Mouse (Mus musculus): ENCODE results near the gene Pon2. TPM values are rescaled to one million over a fixed set of nuclear protein-coding genes. Genes with fewer than 3 reads are reported as not detected.
A peak's percentile ranks its signal among the peaks of the same experiment; 100 is the strongest.

Pon2 gene
- polyA plus RNA-seq, 1 experiment from 2014 or later: 31.9 TPM

- Histone ChIP-seq H3K4me2 (replicated peaks) (no peak overlapping the region), H3K4me1 (peaks cover 11% of the 10 kb centered on the region), H3K36me3 (no peaks in the 10 kb centered on the region), H3K27ac (replicated peaks) (no peak overlapping the region), H3K9me3 (no peaks in the 10 kb centered on the region), H3K4me3 (no peak overlapping the region), H3K9ac (replicated peaks) (no peak overlapping the region), H3K27me3 (no peaks in the 10 kb centered on the region)
- 76% methylated on average over 2 of the region's 2 CpGs for WGBS
- ATAC-seq (ENCODE audit: low FRiP score, low read depth): no peak
Measured at GRCm38 (mm10) chr6:5287392-5287791, 10.9 kb downstream of the Pon2 start.

- 77% methylated on average over 7 of the region's 7 CpGs for WGBS
- H3K36me3 ChIP-seq: no peaks in the 10 kb centered on the region
- no peak for ATAC-seq (ENCODE audit: low FRiP score, low read depth)
- H3K9me3 ChIP-seq: no peaks in the 10 kb centered on the region
- no peak overlapping the region for H3K27ac ChIP-seq (replicated peaks)
- no peak overlapping the region for H3K4me2 ChIP-seq (replicated peaks)
- H3K4me1 ChIP-seq: peaks cover 9% of the 10 kb centered on the region
- no peak overlapping the region for H3K9ac ChIP-seq (replicated peaks)
- H3K27me3 ChIP-seq: no peaks in the 10 kb centered on the region
- H3K4me3 ChIP-seq: no peak overlapping the region
Measured at GRCm38 (mm10) chr6:5282418-5282817, 15.8 kb downstream of the Pon2 start.

- H3K9me3 ChIP-seq: no peaks in the 10 kb centered on the region
- H3K27me3 ChIP-seq: no peaks in the 10 kb centered on the region
- 66% methylated on average over 6 of the region's 6 CpGs for WGBS
- 0 out of 2 replicates have a peak, but pooled peaks cover 2% of the 10 kb centered on the region for H3K36me3 ChIP-seq
- H3K27ac ChIP-seq (replicated peaks): no peak overlapping the region
- peaks cover 9% of the 10 kb centered on the region for H3K4me1 ChIP-seq
- no peak overlapping the region for H3K4me3 ChIP-seq
- no peak for ATAC-seq (ENCODE audit: low FRiP score, low read depth)
- H3K9ac ChIP-seq (replicated peaks): no peak overlapping the region
- no peak overlapping the region for H3K4me2 ChIP-seq (replicated peaks)
Measured at GRCm38 (mm10) chr6:5280576-5281305, 17.5 kb downstream of the Pon2 start.

GRCm38 (mm10) chr6:5277972-5278371 lies 20.3 kb downstream of the Pon2 start:
- peaks cover 3% of the 10 kb centered on the region; the same call in 1 of the 2 replicates for H3K36me3 ChIP-seq
- no peak overlapping the region for H3K4me3 ChIP-seq
- H3K9me3 ChIP-seq: no peaks in the 10 kb centered on the region
- H3K4me2 ChIP-seq (replicated peaks): no peak overlapping the region
- peaks cover 9% of the 10 kb centered on the region for H3K4me1 ChIP-seq
- no peaks in the 10 kb centered on the region for H3K27me3 ChIP-seq
- no peak overlapping the region for H3K9ac ChIP-seq (replicated peaks)
- WGBS: 62% methylated on average over 5 of the region's 5 CpGs
- no peak overlapping the region for H3K27ac ChIP-seq (replicated peaks)
- no peak for ATAC-seq (ENCODE audit: low FRiP score, low read depth)

- Histone ChIP-seq H3K27me3 (no peaks in the 10 kb centered on the region), H3K9ac (replicated peaks) (no peak overlapping the region), H3K9me3 (no peaks in the 10 kb centered on the region), H3K36me3 (peaks cover 8% of the 10 kb centered on the region), H3K4me1 (no peaks in the 10 kb centered on the region), H3K4me2 (replicated peaks) (no peak overlapping the region), H3K27ac (replicated peaks) (no peak overlapping the region), H3K4me3 (no peak overlapping the region)
- no peak for ATAC-seq (ENCODE audit: low FRiP score, low read depth)
- 84% methylated on average over 6 of the region's 6 CpGs for WGBS
Measured at GRCm38 (mm10) chr6:5269641-5270040, 28.6 kb downstream of the Pon2 start.

- H3K36me3 ChIP-seq: no peaks in the 10 kb centered on the region
- 73% methylated on average over 8 of the region's 8 CpGs for WGBS
- H3K27ac ChIP-seq (replicated peaks): no peak overlapping the region
- ATAC-seq (ENCODE audit: low FRiP score, low read depth): no peak
- no peak overlapping the region for H3K9ac ChIP-seq (replicated peaks)
- H3K4me3 ChIP-seq: no peak overlapping the region
- no peaks in the 10 kb centered on the region for H3K4me1 ChIP-seq
- no peaks in the 10 kb centered on the region for H3K9me3 ChIP-seq
- no peaks in the 10 kb centered on the region for H3K27me3 ChIP-seq
- no peak overlapping the region for H3K4me2 ChIP-seq (replicated peaks)
Measured at GRCm38 (mm10) chr6:5264793-5265192, 33.5 kb downstream of the Pon2 start.

- Histone ChIP-seq H3K4me2 (replicated peaks) (no peak overlapping the region), H3K9me3 (no peaks in the 10 kb centered on the region), H3K36me3 (no peaks in the 10 kb centered on the region), H3K4me3 (no peak overlapping the region), H3K27ac (replicated peaks) (no peak overlapping the region), H3K27me3 (no peaks in the 10 kb centered on the region), H3K4me1 (no peaks in the 10 kb centered on the region), H3K9ac (replicated peaks) (no peak overlapping the region)
- ATAC-seq (ENCODE audit: low FRiP score, low read depth): no peak
- 80% methylated on average over 8 of the region's 8 CpGs for WGBS
Measured at GRCm38 (mm10) chr6:5263250-5263999, 34.8 kb downstream of the Pon2 start.

- H3K9ac ChIP-seq (replicated peaks): no peak overlapping the region
- 90% methylated on average over 9 of the region's 10 CpGs for WGBS
- H3K4me2 ChIP-seq (replicated peaks): no peak overlapping the region
- no peaks in the 10 kb centered on the region for H3K9me3 ChIP-seq
- no peaks in the 10 kb centered on the region for H3K4me1 ChIP-seq
- ATAC-seq (ENCODE audit: low FRiP score, low read depth): no peak
- H3K27ac ChIP-seq (replicated peaks): no peak overlapping the region
- no peak overlapping the region for H3K4me3 ChIP-seq
- H3K27me3 ChIP-seq: no peaks in the 10 kb centered on the region
- no peaks in the 10 kb centered on the region for H3K36me3 ChIP-seq
Measured at GRCm38 (mm10) chr6:5262322-5263249, 35.7 kb downstream of the Pon2 start.

- ATAC-seq (ENCODE audit: low FRiP score, low read depth): peak; percentile 56; the same call in 1 of the 2 replicates
- Histone ChIP-seq H3K27me3 (no peaks in the 10 kb centered on the region), H3K4me2 (replicated peaks) (peak within 1 kb of the TSS; percentile 42), H3K9ac (replicated peaks) (peak within 1 kb of the TSS; percentile 29; the same call in 1 of the 2 replicates), H3K36me3 (no peaks in the 10 kb centered on the region), H3K4me3 (peak within 1 kb of the TSS; percentile 20), H3K9me3 (no peaks in the 10 kb centered on the region), H3K27ac (replicated peaks) (no peak within 1 kb of the TSS), H3K4me1 (peaks cover 9% of the 10 kb centered on the region; the same call in 1 of the 2 replicates)
- WGBS: 14% methylated on average over 16 of the region's 16 CpGs
Measured at GRCm38 (mm10) chr6:5255722-5256451, 42.4 kb downstream of the Pon2 start, which contains the start of gene Pon3. Gene Pon3, minus strand, starts transcription at chr6:5256286.

GRCm38 (mm10) chr6:5255291-5255690 lies 43.0 kb downstream of the Pon2 start:
- no peaks in the 10 kb centered on the region for H3K9me3 ChIP-seq
- no peak overlapping the region for H3K27ac ChIP-seq (replicated peaks)
- peaks cover 9% of the 10 kb centered on the region; the same call in 1 of the 2 replicates for H3K4me1 ChIP-seq
- H3K4me3 ChIP-seq: 0 out of 2 replicates have a peak overlapping the region, but pooled peaks have one; percentile 20
- no peaks in the 10 kb centered on the region for H3K27me3 ChIP-seq
- H3K36me3 ChIP-seq: no peaks in the 10 kb centered on the region
- WGBS: 77% methylated on average over 6 of the region's 6 CpGs
- no peak overlapping the region for H3K9ac ChIP-seq (replicated peaks)
- no peak for ATAC-seq (ENCODE audit: low FRiP score, low read depth)
- no peak overlapping the region for H3K4me2 ChIP-seq (replicated peaks)

- Histone ChIP-seq H3K4me1 (peaks cover 9% of the 10 kb centered on the region; the same call in 1 of the 2 replicates), H3K4me3 (no peak overlapping the region), H3K9me3 (no peaks in the 10 kb centered on the region), H3K27ac (replicated peaks) (no peak overlapping the region), H3K4me2 (replicated peaks) (no peak overlapping the region), H3K36me3 (no peaks in the 10 kb centered on the region), H3K9ac (replicated peaks) (no peak overlapping the region), H3K27me3 (no peaks in the 10 kb centered on the region)
- ATAC-seq (ENCODE audit: low FRiP score, low read depth): no peak
- 87% methylated on average over 2 of the region's 2 CpGs for WGBS
Measured at GRCm38 (mm10) chr6:5254869-5255268, 43.4 kb downstream of the Pon2 start.
